Mouse (Mus musculus): ENCODE results near the gene Nudt5.

DNA sequence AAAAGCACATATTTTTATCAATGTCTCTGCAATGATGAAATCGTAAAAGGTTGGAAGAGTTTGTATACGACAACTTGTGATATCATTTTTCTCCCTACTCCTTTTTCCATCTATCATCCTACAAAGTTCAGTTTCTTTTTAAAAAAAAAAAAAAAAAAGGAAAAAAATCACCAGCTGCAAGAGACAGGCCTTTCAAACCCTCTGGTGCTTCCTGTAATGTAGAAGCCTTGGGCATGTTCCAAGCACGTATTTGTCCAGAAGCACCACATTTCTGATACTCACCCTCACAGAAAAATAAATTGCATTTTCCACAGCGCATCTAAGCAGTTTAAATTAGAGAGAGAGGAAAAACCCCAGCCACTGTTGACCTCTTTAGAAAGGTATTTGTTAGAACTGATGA lies 1.0 kb downstream of the Nudt5 start:
- TF ChIP-seq TCF12 (IDR thresholded peaks at IDR 0.05; ENCODE audit: low read depth, low read length): no peak
- TF ChIP-seq CHD1 (IDR thresholded peaks at IDR 0.05; ENCODE audit: low read depth, low read length): no peak
- no peak for TF ChIP-seq ZC3H11A (IDR thresholded peaks at IDR 0.05; ENCODE audit: low read depth, low read length)
- TF ChIP-seq E2F4 (IDR thresholded peaks at IDR 0.05; ENCODE audit: borderline replicate concordance, low read depth, low read length): no peak
- TF ChIP-seq EP300 (IDR thresholded peaks at IDR 0.05; ENCODE audit: low read depth in 1 of 2, low read length in 2 of 2): no peak
- TF ChIP-seq MAX (IDR thresholded peaks at IDR 0.05; ENCODE audit: low read length): no peak
- no peak; the same call in 1 of the 2 replicates for TF ChIP-seq MXI1 (IDR thresholded peaks at IDR 0.05; ENCODE audit: low read depth, low read length)
- TF ChIP-seq RCOR1 (IDR thresholded peaks at IDR 0.05; ENCODE audit: low read depth, low read length): no peak
- no peak for TF ChIP-seq ZNF384 (IDR thresholded peaks at IDR 0.05; ENCODE audit: low read depth, low read length)
- TF ChIP-seq CTCF (IDR thresholded peaks at IDR 0.05 in 2 of 3, conservative IDR thresholded peaks at IDR 0.05 in 1 of 3; ENCODE audit: control insufficient read depth in 1 of 3, insufficient read depth in 1 of 3, low read depth in 2 of 3, low read length in 3 of 3, poor library complexity in 1 of 3, severe bottlenecking in 1 of 3): no peak
- TF ChIP-seq RAD21 (IDR thresholded peaks at IDR 0.05; ENCODE audit: low read depth, low read length): no peak
- TF ChIP-seq NELFE (IDR thresholded peaks at IDR 0.05; ENCODE audit: low read depth, low read length): no peak
- no peak for TF ChIP-seq POLR2A (IDR thresholded peaks at IDR 0.05; ENCODE audit: control insufficient read depth in 1 of 2, insufficient read depth in 1 of 2, low read depth in 1 of 2, low read length in 2 of 2, poor library complexity in 1 of 2)
